Mouse (Mus musculus) right cerebral cortex, postnatal 4 days (tissue): Measurements from ENCODE around the gene Trim15.

ENCODE experiments used
- DNase-seq: peaks from one replicate; pipeline ENCODE4 v3.0.0-alpha.2; 2022

The Trim15 gene

DNA sequence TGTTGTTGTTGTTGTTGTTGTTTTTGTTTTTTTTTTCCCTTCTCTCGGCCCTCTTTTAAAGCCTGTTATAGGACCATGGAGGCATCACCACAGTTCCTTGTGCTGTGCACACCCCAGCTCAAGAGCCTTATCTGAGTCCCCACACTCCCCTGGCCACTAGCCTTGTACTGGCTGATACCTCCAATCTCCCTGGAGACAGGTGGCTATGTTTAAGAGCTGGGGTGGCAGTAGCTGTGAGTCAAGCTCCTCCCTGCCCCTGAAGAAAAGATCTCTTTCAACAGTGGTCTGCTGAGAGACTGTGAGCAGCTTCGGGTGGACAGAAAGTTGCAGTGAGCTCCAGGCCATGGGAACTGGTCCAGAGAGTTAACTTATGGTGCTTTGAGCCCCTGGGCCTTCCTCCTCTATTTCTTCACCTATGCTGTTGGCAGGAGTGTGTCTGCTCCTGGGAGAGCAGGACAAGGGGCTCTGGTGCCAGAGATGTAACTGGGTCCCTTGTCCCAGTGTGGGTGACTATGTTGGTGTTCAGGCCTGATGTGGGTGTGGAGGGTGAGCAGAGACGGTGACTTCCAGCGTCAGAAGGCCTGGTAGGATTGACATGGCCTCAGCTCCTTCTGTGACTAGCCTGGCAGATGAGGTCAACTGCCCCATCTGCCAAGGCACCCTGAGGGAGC lies 2.4 kb upstream of the Trim15 start, which contains the start of gene Trim10:
Trim10 (plus strand) TSS at position 291 of the 671 bp plus-strand sequence.
- no peak for DNase-seq

- no peak for DNase-seq
Observed at GRCm38 (mm10) chr17:36868836-36869235, 1.8 kb upstream of the Trim15 start.

- DNase-seq: no peak
Observed at GRCm38 (mm10) chr17:36861680-36862079, 5.3 kb downstream of the Trim15 start.

GRCm38 (mm10) chr17:36858181-36858580 lies 8.8 kb downstream of the Trim15 start:
- DNase-seq: no peak

GRCm38 (mm10) chr17:36856236-36856635 lies 10.8 kb downstream of the Trim15 start:
- DNase-seq: no peak

DNA sequence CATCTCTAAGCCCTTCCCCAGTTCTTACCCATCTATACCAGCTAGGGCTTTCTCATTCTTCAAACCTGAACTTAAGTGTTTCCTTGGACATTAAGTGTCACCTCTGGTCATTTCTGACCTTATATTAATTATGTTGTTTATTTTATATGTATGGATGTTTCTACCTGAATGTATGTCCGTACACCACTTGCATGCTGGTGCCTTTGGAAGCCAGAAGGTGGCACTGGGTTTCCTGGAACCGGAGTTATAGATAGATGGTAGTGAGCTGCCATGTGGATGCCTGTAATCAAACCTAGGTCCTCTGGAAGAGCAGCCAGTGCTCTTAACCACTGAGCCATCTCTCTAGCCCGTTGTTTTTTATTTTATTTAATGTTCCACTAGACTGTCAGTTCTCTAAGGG lies 11.5 kb downstream of the Trim15 start:
- DNase-seq: no peak

DNA sequence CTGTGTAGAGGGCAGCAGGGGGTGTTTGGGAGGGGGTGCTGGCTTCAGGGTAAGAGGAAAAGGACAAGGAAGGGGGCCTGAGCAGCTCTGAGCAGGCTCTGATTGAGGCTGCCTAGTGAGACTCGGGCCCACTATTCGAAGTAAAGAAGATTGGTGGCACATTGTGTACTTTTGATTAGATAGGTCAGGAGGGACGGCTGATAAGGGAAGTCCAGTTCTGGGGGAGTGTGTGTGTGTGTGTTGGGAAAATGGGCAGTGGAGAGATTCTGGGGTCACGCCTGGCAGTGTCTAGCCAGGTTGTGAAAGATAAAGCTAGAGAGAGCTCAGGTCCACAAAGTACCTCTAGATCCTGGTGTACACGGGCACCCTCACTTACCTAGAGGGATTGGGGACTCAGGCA lies 15.4 kb downstream of the Trim15 start:
- DNase-seq: no peak

GRCm38 (mm10) chr17:36851200-36851599 lies 15.8 kb downstream of the Trim15 start:
- no peak for DNase-seq

- DNase-seq: no peak
Observed at GRCm38 (mm10) chr17:36849992-36850391, 17.0 kb downstream of the Trim15 start.

GRCm38 (mm10) chr17:36848911-36849310 lies 18.1 kb downstream of the Trim15 start:
- no peak for DNase-seq

- DNase-seq: no peak
Observed at GRCm38 (mm10) chr17:36844725-36845124, 22.3 kb downstream of the Trim15 start.

- no peak for DNase-seq
Observed at GRCm38 (mm10) chr17:36844286-36844719, 22.7 kb downstream of the Trim15 start.

- no peak for DNase-seq
Observed at GRCm38 (mm10) chr17:36843696-36844095, 23.3 kb downstream of the Trim15 start.

DNA sequence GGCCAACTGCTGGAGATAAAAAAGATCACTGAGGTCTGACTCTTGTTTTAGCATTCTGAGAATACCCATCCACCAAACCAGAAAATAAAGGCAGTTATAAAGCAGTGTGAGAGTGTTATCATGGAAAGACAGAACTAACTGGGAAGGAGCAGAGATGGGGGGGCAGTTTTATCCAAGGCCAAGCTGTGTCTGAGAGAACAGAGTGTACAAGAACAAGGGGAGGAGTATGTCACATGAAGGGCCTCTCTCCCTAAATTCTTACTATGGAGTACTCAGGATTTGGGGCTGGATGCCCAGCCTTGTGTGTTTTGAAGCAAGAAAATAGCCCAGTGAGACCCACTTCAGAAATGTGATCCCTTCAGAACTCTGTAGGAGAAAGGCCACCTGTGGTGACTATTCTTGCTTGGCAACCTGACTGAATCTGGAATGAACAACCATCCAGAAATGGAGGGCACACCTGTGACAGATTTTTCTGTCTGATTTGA lies 26.0 kb downstream of the Trim15 start:
- no peak for DNase-seq

- no peak for DNase-seq
Observed at GRCm38 (mm10) chr17:36839931-36840330, 27.1 kb downstream of the Trim15 start.

DNA sequence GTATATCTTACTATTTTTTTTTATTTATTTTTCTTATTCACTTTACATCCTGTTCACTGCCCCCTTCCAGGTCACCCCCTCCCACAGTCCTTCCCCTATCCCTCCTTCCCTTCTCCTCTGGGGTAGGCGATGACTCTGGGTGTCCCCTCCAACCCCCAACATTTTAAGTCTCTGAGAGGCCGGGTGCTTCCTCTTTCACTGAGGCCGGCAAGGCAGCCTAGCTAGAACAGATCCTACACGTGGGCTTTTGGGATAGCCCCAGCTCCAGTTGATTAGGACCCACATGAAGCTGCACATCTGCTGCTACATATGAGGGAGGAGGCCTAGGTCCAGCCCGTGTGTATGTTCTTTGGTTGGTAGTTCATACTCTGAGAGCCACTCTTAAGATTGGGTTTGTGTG lies 28.0 kb downstream of the Trim15 start:
- no peak for DNase-seq

DNA sequence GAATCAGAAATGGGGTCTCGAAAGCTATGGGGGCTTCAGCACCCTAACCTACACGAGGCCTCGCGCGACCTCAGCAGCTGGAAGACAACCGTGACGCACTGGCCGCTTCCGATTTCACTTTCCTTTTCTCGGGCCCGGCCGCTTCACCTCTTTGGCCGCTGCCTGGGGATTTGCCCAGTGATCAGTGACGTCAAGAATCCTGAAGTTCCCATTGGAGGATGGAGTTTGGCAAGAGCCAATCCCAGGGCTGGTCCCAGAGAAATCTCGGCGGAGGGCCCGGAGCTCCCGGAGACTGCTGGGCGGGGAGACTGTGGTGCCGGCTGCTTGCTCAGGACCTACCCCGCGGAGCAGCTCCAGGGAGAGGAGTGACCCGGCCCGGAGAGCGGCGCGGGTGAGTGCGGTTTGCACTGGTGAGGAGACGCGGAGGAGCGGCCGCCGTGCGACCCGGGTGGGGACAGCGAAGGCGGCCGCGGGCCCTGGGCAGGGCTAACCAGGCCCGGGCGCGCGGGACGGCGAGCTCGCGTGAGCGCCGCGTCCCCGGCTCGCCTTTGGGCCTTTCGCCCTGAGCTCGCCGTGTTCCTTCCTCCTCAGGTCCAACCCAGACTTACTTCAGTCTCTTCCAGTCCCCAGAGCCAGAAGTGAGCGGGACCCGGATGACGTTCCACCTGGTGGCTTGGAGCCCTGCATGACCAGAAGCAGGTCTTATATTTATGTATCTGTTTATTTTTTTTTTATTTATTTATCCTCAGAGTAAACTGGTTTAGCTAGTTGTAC lies 29.9 kb downstream of the Trim15 start, which contains the start of gene Trim26:
Trim26 (plus strand) TSS at position 261 of the 774 bp plus-strand sequence.
- peak; percentile 91 for DNase-seq

- no peak for DNase-seq
Observed at GRCm38 (mm10) chr17:36836427-36836812, 30.6 kb downstream of the Trim15 start.

GRCm38 (mm10) chr17:36835591-36836426 lies 31.2 kb downstream of the Trim15 start:
- peak; percentile 37 for DNase-seq

DNA sequence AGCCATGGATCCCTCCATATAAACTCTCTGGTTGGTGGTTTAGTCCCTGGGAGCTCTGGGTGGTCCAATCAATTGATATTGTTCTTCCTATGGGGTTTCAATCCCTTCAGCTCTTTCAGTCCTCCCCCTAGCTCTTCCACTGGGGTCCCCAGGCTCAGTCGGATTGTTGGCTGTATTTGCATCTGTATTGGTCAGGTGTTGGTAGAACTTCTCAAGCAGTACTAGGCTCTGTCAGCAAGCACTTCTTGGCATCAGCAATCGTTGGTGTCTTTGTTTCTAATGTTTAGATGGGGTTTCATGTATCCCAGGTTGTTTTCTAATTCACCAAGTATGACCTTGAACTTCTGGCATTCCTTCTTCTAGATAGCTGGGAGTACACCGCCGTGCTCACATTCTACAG lies 34.3 kb downstream of the Trim15 start:
- DNase-seq: no peak

DNA sequence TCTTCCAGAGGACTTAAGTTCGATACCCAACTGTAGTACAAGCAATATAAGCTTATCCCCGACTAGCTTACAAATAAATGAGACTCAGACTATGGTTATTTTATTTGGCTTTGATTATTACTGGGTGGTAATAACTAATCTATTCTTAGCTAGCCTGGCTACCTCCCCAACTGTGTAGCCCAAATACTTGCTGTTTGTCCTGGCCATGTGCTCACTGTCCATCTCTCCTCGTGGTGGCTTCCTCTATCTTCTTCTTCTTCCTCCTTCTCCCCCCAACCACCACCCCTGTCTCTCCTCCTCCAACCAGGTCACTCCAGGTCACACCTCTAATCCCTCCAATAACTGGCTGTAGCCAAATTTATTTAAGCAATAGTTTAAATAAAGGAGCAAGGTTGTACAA lies 36.5 kb downstream of the Trim15 start:
- no peak for DNase-seq

DNA sequence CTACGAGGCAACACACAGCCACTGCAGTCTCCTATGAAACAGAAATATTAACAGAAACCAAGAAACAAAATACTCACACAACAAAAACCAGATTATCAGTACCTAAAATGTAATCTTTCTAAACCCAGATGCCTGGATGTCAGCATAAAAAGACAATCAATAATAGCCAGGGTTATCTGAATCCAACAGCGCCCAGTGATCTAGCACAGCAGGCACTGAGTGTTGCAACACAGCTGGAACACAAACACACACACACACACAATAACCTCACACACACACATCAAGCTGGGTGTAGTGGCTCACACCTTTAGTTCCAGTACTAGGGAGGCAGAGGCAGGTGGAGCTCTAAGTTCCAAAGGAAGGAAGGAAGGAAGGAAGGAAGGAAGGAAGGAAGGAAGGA lies 38.5 kb downstream of the Trim15 start:
- no peak for DNase-seq

DNA sequence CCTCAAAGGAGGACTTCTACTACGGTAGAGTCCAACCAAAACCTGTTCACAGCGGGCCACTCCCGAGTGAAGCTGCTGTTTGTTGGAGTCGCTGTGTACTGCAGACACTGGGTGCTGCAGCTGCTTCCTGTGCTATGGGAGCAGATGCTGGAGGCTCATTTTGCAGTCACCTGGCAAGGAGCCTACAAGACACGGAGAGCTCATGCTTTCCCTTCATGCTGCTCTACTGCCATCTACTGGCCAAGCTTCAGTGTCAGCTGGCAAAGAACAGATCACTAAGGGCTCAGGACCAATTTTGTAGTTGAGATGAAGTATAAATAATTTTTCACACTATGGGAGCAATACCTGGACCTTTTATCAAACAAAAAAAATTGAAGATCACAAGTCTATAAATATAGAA lies 41.0 kb downstream of the Trim15 start:
- DNase-seq: peak; percentile 82
